Mouse (Mus musculus): ENCODE measurements around the gene Gm49321.

Gene Gm49321

DNA sequence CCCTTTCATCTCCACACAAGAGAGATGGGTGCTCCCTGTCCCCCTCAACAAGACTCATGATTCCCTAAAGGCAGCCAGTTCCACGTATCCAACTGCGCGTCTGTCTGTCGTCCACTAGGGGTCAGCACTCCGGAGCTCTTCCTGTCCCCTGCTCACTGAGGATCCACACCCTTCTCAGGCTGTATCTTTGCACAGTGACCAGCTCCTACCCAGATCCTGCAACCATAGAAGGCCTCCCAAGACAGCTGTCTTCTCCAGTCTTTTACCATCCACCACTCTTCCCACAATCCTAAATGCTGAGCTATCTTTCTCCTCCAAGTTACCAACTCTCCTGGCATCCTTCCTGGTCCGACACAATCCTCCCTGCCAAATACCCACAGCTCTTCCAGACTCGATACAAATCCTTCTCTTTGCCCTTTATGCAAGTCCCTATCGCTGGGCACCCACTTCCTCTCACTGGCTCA, 72.0 kb downstream of the Gm49321 start:
- in situ Hi-C loops (cut with MboI, MseI): no loop called here

DNA sequence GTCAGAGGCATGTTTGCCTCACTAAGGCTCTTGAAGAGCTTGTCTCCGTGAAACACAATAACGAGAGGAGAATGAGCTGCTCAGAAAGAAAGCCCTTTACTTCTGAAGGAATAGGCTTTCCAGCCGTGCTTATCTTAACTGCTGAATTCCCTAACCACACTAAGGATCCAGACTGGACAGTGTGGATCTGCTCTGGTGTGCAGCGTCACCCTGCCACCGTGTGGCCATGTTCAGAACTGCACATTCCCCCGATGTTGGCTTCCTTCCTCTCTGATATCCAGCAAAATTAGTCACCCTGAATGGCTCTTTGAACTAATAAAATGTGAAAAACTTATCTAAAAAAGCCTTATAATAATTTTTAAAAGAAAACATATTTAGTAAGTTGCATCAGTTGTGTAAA, 76.3 kb downstream of the Gm49321 start:
- in situ Hi-C loops (cut with MboI, MseI): no loop called here

DNA sequence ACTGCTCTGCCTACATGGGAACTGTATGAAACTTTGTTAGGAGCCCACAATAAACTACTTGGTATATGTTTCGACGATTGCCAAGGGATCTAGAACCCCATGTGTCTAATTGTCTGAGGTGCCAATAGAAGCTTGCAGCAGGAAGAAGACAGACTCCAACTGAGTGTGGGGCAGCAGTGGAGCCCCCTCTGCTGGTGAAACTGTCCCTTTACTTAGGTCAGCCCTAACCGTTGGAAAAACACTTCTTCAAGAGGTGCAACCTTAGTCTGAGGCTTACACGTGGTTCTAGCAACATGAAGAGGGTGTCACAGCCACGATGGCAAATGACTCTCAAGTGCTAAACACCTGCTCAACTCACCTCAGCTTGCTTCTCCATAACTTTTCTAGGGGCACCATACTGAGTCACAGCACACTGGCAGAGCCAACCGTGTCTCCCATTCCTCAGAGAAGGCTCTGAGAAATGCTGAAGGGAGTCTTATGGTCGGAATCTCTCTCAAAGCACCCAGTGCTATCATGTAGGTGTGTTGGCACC, 77.4 kb downstream of the Gm49321 start:
- in situ Hi-C loops (cut with MboI, MseI): no loop called here

DNA sequence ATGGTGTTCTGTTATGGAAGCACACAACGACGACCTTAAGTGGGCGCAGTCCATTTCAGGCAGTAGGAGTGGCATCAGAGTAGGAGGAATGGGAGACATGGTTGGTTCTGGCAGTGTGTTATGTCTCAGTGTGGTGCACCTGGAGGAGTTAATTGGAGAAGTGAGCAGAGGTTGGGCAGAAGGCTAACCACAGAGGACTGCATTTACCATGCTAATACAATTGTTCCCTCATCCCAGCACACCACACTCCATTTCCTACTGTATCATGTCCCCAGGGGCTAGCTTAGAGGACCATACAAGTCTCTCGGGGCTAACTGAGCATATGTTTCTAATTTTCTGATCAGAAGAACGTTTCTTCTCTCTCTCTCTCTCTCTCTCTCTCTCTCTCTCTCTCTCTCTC, 78.0 kb downstream of the Gm49321 start:
- in situ Hi-C loops (cut with MboI, MseI): no loop called here

Data from T-helper 2 cell (primary cell).